Mouse (Mus musculus): ENCODE data around the gene Sipa1l3.

Gene Sipa1l3

DNA sequence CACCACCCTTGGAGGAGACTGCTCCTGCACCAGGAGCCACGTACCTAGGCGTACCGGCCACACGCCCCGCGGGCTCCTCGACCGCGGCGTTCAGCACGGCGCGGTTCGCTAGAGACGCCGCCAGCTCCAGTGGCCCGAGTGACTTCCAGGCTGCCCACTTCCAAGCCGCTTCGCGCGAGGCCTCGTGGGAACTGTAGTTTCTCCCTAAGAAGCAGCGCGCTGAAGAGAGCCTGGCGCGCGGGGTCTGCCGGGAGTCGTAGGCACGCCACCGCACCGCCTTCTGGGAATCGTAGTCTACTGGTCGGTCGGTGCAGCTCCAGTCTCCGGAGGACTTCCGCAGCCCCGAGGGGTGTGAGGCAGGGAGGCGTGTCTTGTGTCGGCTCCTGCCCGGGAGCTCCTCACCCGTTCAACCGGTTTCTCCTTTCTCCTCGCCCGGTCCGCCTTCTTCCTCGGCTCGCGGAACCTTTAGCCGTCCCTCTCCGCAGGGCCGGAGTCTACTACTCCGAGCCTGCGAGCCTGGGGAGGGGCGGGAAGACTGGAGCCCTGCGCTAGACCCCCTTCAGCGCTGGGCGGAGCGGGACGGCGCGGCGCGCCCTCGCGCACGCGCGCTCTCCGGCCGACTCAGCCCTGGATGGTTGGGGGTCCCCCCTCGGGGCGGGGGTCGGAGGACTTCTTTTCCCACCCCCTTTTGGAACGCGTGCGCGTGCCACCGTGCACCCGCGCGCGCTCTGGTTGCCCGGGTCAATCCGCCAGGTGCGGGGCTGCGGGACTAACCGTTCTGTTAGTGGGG is at the start of gene Sipa1l3:
TSS of gene Sipa1l3 (minus strand) at position 221 of the 790 bp plus-strand sequence.
- DNase-seq (ENCODE audit: low spot score), result peak; percentile 93

DNA sequence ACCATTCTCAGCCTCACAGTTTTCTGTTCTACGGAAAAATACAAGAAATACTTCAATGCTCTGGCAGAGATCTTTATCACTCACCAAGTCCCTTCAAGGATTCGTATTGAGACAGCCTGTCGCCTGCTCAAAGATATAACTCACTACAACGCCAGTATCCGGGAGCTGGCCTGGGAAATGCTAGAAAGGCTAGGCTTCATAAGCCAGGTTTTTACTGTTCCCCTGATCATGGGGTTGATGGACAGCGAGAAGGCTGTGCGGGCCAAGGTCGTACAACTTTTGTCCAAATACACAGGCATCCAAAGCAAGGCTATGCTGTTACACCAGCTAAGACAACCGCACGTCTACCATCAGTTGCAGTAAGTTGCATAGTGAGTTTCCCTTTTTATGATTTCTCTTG is 44.6 kb upstream of the Sipa1l3 start:
- DNase-seq (ENCODE audit: low spot score), result no peak

DNA sequence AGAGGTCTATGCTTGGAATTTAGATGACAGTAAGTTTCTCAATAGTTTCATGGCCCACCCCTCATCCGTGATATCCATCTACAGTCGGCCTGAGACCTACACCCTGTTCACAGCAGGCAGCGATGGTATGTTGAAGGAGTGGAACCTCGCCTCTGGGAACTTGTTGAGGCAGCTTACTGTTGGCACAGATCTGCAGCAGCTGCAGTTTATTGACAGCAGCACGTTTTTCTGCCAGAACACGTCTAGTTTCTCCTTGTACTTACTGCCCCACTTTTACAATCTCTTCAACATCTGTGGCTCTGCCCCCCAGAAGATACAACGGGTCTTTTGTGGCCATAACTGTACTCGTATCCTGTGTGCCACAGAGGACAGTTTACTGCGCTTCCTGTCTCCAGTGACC is 42.6 kb upstream of the Sipa1l3 start:
- no peak for DNase-seq (ENCODE audit: low spot score)

DNA sequence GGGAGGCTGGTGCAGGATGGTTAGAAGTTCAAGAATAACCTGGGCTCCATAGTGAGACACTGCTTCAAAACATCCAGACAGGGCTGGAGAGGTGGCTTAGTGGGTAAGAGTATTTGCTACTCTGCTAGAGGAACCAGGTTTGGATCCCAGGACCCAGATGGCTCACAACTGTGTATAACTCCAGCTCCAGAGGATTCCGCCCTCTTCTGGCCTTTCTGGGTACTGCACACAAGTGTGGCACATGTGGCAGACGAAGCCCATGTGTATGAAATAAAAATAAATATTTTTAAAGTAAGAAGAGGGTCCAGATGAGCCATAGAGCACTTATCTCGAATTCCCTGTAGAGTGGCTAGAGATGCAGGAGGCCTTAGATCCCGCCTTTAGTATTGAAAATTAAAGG is 40.8 kb upstream of the Sipa1l3 start:
- peak; percentile 20 for DNase-seq (ENCODE audit: low spot score)

DNA sequence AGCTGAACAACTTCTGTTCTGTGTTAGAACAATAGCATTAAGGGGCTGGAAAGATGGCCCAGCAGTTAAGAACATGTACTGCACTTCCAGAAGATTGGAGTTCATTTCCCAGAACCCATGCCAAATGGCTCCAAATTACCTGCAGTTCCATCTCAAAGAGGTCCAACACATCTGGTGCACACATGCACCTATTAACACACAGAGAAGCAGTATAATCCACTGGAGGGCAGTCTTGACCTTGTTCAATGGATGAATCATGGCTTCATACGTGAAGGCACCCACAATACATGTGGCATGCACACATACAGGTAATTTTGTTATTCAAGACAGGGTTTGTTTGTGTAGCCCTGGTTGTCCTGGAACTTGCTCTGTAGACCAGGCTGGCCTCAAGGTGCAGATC is 40.3 kb upstream of the Sipa1l3 start:
- no peak for DNase-seq (ENCODE audit: low spot score)

DNA sequence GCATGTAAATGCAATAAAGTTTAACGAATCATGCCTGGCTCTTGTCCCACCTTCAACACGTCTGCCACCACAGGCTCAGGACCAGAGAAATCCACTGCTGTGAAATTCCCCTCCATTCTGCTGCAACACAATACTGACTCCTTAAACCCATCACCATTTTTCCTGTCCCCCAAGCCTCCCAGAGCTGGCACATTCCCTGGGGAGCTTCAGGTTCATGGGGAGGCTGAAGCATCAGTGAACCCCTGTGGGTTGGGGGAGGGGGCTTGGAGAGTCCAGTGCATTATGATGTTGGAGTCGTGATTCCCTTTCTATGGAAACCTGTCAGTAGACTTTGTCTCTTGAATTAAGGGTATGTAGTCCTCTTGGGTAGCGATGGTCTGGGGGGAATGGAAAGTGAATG is 37.8 kb upstream of the Sipa1l3 start:
- no peak for DNase-seq (ENCODE audit: low spot score)

DNA sequence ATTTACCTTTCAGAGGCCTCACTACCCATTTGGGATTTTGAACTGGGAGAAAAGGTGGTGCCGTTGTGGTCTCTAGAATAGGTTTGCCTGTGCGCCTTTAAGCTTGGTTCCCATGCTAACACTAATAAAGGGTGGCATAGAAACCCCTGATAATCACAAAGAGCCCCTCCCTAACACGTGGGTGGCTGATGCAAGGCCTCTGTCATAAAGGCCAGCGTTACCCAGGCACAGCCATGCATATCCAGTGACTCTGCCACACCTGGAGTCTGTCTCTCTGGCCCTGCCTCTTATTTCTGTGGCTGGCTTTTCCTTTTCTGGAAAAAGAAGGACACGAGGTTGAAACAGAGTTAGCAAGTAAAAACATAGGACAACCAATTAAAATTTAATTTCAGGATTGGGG is 37.1 kb upstream of the Sipa1l3 start:
- no peak for DNase-seq (ENCODE audit: low spot score)

DNA sequence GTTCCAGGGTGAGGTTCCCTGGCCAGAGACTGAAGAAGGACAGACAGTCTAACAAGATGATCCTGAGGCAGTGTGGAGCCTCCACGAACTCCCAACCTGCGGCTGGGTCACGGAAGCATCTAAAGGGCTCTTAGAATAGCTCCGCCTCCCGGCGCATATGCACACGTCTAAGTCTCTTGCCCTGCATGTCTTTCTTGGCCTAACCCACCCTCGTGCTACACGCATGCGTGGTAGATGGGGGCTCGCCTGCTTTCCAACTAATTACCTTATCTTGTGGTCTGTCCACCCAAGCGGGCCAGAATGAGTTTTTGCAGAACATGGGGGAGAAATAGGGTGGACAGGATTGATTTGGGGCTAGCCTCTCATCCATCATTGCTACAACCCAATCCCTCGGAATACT is 36.6 kb upstream of the Sipa1l3 start:
- no peak for DNase-seq (ENCODE audit: low spot score)

DNA sequence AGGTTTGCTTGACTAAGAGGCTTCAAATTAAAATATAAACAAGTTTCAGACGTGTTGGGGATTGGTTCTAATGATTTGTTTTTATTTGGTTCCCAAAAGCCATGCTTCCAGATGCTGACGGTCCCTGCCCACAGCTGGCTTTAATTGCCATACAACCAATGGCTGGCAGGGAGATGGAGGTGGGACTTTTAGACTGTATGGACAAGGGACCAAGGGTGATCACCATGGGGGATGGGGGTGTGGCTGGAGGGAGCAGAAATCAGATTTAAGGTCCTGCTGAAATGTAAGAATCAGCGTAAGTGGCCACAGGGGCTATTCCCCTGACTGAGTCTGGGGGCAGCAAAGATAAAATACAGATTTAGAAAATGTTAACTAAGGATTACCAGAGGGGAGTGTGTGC is 32.2 kb upstream of the Sipa1l3 start:
- no peak for DNase-seq (ENCODE audit: low spot score)

DNA sequence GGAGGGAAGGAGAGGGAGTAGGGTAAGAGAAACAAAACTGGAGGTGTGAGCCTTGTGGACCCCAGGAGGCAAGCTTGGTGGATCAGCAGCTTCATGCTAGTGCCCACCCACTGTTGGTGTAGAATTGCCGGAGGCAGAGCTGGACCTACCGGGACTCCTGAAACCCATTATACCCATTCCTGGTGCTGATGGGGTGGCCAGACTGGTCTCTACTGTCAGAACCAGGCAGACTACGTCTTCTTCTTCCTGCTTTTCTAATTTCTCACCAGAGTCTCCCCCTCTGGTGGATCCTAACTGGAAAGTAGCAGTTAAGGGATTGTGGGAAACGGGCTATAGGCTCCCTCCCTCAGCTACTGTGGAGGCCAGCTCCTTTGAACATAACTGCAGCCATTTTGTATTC is 23.2 kb upstream of the Sipa1l3 start:
- DNase-seq (ENCODE audit: low spot score), result no peak

DNA sequence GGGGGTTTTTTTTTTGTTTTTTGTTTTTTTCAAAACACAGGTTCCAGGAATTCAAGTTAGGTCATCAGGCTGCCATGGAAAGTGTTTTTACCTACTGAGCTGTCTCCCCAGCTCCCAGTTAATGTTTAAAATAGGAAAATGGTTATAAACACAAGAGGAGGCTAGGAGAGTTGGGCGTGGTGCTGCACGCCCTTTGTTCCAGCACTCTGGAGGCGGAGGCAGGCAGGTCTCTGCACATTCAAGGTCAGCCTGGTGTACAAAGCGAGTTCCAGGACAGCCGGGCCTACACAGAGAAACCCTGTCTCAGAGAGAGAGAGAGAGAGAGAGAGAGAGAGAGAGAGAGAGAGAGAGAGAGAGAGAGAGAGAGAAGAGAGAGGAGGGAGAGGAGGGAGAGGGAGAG is 22.7 kb upstream of the Sipa1l3 start:
- no peak for DNase-seq (ENCODE audit: low spot score)

DNA sequence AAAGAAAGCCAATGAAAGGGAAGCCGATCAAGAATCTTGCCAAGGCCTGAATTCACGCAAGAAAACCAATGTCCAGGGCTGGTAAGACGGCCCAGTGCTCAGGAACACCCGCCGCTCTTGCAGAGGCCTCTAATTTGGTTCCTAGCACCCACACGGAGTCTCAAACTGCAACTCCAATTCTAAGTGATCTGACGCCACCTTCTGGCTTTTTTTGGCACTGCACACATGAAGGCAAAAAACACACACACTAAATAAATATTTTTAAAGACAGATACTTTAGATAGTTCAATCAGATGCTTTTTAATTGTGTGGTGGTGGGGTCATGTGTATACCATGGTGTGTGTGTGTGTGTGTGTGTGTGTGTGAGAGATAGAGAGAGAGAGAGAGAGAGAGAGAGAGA is 22.2 kb upstream of the Sipa1l3 start:
- DNase-seq (ENCODE audit: low spot score), result no peak

DNA sequence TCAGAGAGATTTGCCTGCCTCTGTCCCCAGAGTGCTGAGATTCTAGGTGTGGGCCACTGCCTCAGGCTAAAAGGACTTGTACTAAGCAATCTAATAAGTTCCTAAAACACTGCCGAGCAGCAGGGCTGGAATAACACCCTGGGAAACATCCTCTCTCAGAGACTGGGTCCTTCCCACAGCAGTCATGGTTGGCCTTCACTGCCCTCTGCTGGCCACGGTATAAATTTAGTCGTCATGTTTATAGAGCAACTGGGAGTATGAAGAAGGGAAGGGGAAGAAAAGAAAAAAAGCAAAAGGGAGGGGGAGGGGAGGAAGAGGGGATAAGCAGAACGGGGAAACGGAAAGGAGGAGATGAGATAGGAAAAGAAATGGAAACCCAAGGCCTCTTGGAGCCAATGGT is 5.3 kb upstream of the Sipa1l3 start:
- no peak for DNase-seq (ENCODE audit: low spot score)

DNA sequence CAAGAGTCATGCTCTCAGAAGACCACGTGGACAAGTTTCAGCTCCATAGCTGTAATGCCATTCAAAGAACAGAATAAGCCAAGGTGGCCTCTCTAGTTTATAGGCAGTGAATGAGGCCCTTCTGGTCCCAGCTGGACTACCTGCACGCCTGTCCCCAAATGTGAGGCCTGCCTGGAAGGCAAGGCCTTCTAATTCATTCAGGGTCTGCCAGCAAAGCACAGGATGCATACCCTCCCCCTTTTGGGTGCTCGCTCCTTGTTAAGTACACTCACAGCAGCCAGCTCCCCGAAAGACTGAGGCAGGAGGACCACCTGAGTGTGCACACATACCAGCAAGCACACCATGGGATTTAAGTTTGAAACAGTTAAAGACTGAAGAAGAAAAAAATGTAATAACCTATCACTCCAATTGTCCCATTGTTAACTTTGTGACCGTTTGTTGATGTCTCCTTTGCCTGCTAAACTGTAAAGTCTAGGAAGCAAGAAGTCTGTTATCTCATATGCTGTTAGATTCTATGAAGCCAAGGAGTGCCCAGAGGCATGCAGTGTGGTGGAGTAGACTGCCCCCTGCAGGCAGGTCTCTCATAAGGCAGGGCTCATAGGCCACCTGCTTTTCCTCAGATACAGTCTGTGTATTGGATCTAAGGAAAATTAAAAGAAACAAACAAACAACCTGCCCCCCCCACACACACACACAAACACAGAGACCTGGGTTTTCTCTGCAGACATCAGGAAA is 3.6 kb upstream of the Sipa1l3 start:
- DNase-seq (ENCODE audit: low spot score), result peak; percentile 73

DNA sequence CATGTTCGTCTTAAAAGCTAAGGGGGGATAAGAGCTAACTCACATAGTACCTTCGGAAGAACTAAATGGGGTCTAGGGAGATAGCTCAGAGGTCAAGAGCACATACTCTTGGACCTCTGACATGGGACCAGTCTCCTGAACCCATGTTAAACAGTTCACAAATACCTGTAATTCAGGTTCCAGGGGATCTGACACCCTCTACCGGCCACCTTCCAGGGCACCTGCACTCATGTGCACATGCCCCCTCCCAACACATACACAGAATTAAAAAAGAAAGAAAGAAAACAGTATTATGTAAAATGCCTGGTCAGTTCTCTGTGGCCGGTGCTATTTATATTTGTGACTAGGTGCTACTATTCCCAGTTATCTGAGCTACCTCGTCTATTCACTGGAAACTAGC is 2.9 kb upstream of the Sipa1l3 start:
- no peak for DNase-seq (ENCODE audit: low spot score)

DNA sequence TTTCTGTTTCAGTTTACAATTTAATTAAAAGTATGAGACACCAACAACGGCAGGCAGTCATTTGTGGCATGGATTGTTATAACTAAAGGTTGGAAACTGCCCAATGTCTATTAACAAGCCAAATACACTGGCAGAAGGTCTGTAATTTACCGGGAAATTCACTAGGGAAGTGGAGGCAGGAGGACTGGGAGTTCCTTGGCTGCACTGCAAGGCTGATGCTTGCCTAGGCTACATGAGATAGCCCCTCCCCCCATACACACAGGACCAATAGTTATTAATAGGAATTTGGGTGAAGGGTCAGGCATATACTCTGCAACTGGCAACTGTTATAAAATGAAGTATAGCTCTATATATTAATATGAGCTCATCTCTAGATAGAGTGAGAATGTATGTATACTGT is 2.4 kb upstream of the Sipa1l3 start:
- DNase-seq (ENCODE audit: low spot score), result no peak

DNA sequence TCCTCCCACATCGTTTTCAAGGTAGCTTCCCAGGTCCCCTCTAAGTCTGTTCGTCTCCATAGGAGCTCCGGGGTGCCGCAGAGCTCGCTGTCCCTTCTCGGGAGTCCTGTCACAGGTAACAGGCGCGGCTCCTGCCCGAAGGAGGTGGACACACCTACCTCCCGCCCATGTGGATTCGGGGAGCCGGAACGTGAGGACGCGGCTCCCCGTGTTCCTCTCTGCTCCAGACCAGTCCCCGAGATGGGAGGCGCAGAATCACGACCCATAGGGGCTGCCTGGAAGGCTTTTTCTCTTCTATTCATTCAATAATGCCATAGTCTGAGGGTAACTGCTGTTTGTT is 740 bp upstream of the Sipa1l3 start:
- no peak for DNase-seq (ENCODE audit: low spot score)

DNA sequence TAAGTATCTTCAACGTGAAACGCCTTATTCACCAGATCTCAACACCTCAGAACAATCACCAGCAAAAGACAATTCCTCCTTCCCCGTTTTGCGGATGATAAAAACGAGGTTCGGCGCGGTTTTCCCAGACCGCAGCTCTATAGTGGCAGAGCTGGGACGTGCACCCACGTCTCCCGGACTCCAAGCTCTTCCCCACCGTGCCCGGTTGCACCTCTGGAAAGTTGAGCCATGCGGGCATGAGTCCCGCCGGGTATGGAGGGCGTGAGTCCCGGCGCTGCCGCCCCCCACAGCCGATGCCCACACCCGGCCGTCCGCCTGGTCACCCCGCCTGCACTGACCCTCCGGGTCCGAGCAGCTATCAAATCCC is 404 bp downstream of the Sipa1l3 start:
- DNase-seq (ENCODE audit: low spot score), result no peak

DNA sequence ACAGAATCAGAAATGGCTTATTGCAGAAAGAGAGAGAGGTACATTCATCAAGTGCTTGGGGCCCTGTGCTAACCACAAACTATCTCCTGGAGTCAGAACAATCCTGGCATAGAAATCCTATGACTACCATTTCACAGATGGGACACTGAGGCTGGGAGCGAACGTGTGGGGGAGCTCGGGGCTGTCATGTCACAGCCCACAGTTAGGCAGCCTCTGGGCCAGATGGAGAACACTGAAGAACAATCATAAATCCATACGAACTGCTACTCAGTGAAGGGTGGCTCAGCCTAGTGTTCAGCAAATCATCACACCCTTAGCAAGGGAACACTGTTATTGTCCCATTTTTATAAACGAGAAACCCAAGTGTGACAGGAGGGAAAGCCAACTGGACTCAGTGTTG is 1.3 kb downstream of the Sipa1l3 start:
- no peak for DNase-seq (ENCODE audit: low spot score)

DNA sequence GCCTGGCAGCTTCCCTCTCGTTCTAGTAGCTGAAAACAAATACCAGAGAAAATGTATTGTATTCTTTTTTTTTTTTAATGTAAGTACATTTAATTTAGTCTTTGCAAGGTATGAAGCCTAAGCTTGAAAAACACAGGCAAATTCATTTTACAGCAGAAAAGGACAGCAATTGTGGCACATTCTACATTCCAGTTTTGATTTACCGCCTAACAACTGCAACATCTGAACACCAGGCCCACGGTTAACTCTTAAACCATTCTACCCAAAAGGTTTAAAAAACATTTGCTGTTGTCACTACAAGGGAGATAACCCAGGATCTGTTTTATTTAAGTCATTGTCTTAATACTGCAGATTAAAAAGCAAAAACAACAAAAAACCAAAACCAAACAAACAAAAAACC is 2.8 kb downstream of the Sipa1l3 start:
- no peak for DNase-seq (ENCODE audit: low spot score)

DNA sequence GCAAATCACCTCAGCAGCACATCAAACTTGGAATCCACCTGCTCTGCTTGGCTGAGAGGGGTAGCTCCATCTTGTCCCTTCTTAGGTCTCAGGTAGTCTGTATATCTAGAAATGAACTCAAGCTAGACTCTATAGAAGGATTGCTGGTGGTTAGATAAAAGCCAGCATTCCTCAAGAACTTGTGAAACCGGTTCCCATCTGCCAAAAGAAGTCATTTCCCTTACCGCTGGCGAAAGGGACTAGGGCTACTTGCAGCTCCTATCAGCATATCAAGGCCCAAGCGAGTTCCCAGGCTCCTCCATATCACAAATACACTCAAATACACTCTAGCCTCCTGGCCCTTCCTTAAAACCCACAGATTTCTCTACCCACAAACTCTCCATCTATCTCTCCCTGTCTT is 5.7 kb downstream of the Sipa1l3 start:
- no peak for DNase-seq (ENCODE audit: low spot score)

DNA sequence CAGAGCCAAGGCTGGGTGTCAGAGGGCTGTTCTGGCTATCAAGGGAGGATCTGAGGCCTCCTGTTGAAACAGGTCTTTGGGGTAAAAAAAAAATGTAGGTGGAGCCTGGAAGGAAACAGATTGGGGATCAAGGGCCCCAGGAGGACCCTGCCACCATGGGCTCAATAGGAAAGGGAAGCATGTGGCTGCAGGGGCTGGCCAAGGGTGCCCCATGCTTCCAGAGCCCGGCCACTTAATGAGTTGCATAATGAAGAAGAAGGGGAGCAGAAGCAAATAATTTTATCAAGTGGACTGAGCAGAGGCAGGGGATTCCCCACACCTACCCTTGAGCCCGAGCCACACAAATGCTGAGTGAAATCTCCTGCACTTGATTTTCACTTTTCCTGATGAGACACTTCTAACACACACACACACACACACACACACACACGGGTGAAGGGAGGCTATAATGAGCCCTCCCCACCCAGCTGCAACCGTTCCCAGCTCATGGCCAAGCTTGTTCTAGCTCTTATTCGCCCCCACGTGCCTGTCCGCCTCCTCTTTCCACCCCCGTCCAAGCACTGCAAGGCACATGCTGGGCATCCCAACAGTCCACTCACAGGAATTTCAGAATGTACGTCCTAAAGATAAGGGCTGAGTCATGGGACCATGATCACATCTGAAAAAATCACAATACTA is 6.7 kb downstream of the Sipa1l3 start:
- no peak for DNase-seq (ENCODE audit: low spot score)

DNA sequence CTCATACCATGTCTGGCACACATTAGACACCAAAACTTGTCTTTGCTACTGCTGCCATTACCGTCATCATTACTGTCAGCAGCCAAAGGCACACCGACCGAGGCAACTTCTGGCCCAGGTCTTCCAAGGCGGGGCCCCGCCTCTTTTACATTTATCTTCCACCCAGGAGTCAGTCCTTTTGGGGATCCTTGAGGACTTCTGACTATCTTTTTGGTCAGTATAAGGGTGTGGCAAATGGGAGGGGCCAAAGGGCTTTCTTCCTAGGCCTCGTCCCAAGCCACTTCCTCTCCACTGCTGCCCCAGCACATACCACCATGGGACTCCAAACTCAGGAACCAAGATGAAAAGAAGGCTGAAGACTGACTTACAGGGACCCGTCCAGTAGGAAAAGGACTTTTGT is 9.9 kb downstream of the Sipa1l3 start:
- peak; percentile 49 for DNase-seq (ENCODE audit: low spot score)

Data from c-Kit-positive CD71-positive TER-119-positive erythroid progenitor cells, embryonic 14.5 days (primary cell).